Mouse (Mus musculus) heart, postnatal 0 days (tissue): Measurements from ENCODE around the gene Mmp21. TPM values are rescaled to one million over a fixed set of nuclear protein-coding genes. Genes with fewer than 3 reads are reported as not detected.

Experiments
- ATAC-seq: fragments of 200-750 bp; cut with Nextera tagmentation; 2 replicates; pipeline ENCODE4 v1.8.0; 2017; ENCODE audit warnings: low read depth, moderate number of reproducible peaks, moderate library complexity; ENCODE audit not compliant: insufficient read depth
- DNase-seq: peaks from one replicate; pipeline ENCODE4 v3.0.0-alpha.2; 2016; ENCODE audit warnings: low spot score
- H3K27ac ChIP-seq: fragments of 300-500 bp; sonication (generic); 2 replicates; pipeline ENCODE4 v1.5.1; 2014; ENCODE audit warnings: low read depth, mild to moderate bottlenecking
- H3K27me3 ChIP-seq: fragments of 300-500 bp; sonication (generic); 2 replicates; pipeline ENCODE4 v1.6.1; 2014; ENCODE audit warnings: low read length, mixed read lengths; ENCODE audit not compliant: control insufficient read depth, insufficient read depth
- H3K36me3 ChIP-seq: fragments of 300-500 bp; sonication (generic); replicated peaks from 2 replicates; pipeline ENCODE4 v1.6.1; 2014; ENCODE audit warnings: low read length, mixed read lengths; ENCODE audit not compliant: control insufficient read depth, insufficient read depth
- H3K4me1 ChIP-seq: fragments of 300-500 bp; sonication (generic); 2 replicates; pipeline ENCODE4 v1.6.1; 2014; ENCODE audit warnings: antibody characterized with exemption; ENCODE audit not compliant: control insufficient read depth, insufficient read depth
- H3K4me2 ChIP-seq: fragments of 300-500 bp; sonication (generic); 2 replicates; pipeline ENCODE4 v1.6.1; 2014; ENCODE audit warnings: low read depth, mild to moderate bottlenecking, low read length, moderate library complexity
- H3K4me3 ChIP-seq: fragments of 300-500 bp; sonication (generic); 2 replicates; pipeline ENCODE4 v1.5.1; 2014; ENCODE audit warnings: low read depth, low read length
- H3K9ac ChIP-seq: fragments of 300-500 bp; sonication (generic); replicated peaks from 2 replicates; pipeline ENCODE4 v1.6.1; 2014; ENCODE audit warnings: low read depth, low read length, mixed read lengths
- H3K9me3 ChIP-seq: fragments of 300-500 bp; sonication (generic); replicated peaks from 2 replicates; pipeline ENCODE4 v1.6.1; 2016; ENCODE audit warnings: low read length; ENCODE audit not compliant: control insufficient read depth
- CTCF ChIP-seq: IDR thresholded peaks from 2 replicates; pipeline ENCODE4 v1.5.1; 2016; ENCODE audit warnings: antibody characterized with exemption, control low read depth, low read depth
- EP300 ChIP-seq: IDR thresholded peaks from 2 replicates; pipeline ENCODE4 v1.6.1; 2016; ENCODE audit warnings: antibody characterized with exemption, low read depth
- WGBS: fragments of 180-500 bp; shearing (Covaris S2); extraction: QIAGEN DNeasy Blood & Tissue Kit; methylation state at CpG from one replicate; pipeline ENCODE4 v1.1.7; 2014; 5-methylcytosine and 5-hydroxymethylcytosine counted together
- polyA plus RNA-seq: library from polyadenylated mRNA; unstranded; fragments of >200 nt; fragmentation: Nextera tagmentation; extraction: Ambion mirVana; gene quantifications from 2 replicates; pipeline ENCODE4 v1.2.1, GENCODE M21; 2015
- total RNA-seq: library from RNA; depleted of rRNA; stranded (reverse); fragments of >200 nt; gene quantifications from 2 replicates; pipeline ENCODE4 v1.2.3, GENCODE M21; 2014; ENCODE audit warnings: low replicate concordance; rRNA removed

Mmp21 gene
- total RNA-seq (not detected in 2 replicates), polyA plus RNA-seq (not detected in 2 replicates)

DNA sequence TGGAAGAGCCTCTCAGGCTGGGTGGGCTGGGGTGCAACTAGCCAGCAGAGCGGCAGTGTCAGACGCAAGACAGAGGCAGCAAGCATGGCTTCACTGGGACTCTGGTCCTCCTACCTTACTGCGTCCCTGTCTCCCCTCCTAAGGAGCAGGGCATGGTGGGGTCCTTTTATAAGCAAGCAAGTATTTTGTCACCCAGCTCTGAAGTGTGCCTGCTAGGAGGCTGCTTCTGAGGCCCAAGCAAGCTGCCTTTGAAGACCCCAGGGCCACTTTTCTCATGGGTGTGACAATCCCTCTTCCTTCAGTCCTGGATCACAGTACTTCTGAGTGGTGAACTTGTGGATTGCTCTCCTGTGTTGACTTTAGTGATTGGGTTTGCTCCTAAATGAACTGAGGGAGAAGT lies at the start of gene Mmp21:
Gene Mmp21 (minus strand): TSS at position 101 of the 400 bp plus-strand sequence.
- no peaks in the 10 kb centered on the region for H3K27me3 ChIP-seq
- ATAC-seq (no peak), DNase-seq (no peak)
- H3K27ac ChIP-seq, result no peak within 1 kb of the TSS
- H3K4me1 ChIP-seq, result peaks cover 4% of the 10 kb centered on the region; the same call in 1 of the 2 replicates
- no peak within 1 kb of the TSS for H3K4me2 ChIP-seq
- WGBS, result 85% methylated on average over 3 of the region's 3 CpGs
- H3K36me3 ChIP-seq, result no peaks in the 10 kb centered on the region
- TF ChIP-seq EP300, result no peak
- no peak for TF ChIP-seq CTCF
- no peaks in the 10 kb centered on the region for H3K9me3 ChIP-seq
- no peak within 1 kb of the TSS for H3K9ac ChIP-seq
- no peak within 1 kb of the TSS for H3K4me3 ChIP-seq

DNA sequence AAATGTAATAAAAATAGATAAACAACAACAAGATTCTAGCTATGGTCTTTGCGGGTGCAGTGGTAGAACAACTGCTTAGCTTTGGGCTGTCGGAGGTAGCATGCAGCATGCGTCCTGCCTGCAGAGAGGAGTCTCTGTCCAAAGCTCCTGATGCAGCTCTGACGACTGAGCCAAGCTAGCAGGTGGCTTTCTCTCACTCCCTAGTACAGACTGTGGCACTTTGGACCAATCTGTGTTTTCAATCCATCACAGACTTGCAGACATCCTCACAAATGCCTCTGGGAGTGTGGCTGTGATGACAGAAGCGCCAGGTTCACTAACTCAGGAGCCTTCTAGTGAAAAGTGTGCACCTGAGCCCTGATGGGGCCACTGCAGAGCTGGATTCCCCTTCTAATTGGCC lies 49.5 kb upstream of the Mmp21 start:
- peak; percentile 4 for DNase-seq
- no peak overlapping the region for H3K9ac ChIP-seq
- TF ChIP-seq EP300 (no peak), CTCF (no peak)
- no peak overlapping the region; the same call in 1 of the 2 replicates for H3K27ac ChIP-seq
- no peak overlapping the region for H3K4me2 ChIP-seq
- H3K4me3 ChIP-seq, result no peak overlapping the region
- H3K36me3 ChIP-seq, result peaks cover 23% of the 10 kb centered on the region
- 75% methylated on average over 5 of the region's 5 CpGs for WGBS
- no peaks in the 10 kb centered on the region for H3K27me3 ChIP-seq
- peaks cover 27% of the 10 kb centered on the region for H3K4me1 ChIP-seq
- H3K9me3 ChIP-seq, result no peaks in the 10 kb centered on the region
- ATAC-seq, result no peak

- Histone ChIP-seq H3K9ac (no peak overlapping the region), H3K36me3 (peaks cover 37% of the 10 kb centered on the region), H3K9me3 (no peaks in the 10 kb centered on the region), H3K4me1 (peaks cover 20% of the 10 kb centered on the region), H3K4me3 (no peak overlapping the region), H3K4me2 (no peak overlapping the region), H3K27ac (peak overlapping the region; percentile 10; the same call in 1 of the 2 replicates), H3K27me3 (no peaks in the 10 kb centered on the region)
- no peak for TF ChIP-seq CTCF
- no peak for TF ChIP-seq EP300
- ATAC-seq (no peak), DNase-seq (peak; percentile 5)
- 52% methylated on average over 6 of the region's 6 CpGs for WGBS
These were observed 47.2 kb upstream of the Mmp21 start for GRCm38 (mm10) chr7:133727027-133727426.

DNA sequence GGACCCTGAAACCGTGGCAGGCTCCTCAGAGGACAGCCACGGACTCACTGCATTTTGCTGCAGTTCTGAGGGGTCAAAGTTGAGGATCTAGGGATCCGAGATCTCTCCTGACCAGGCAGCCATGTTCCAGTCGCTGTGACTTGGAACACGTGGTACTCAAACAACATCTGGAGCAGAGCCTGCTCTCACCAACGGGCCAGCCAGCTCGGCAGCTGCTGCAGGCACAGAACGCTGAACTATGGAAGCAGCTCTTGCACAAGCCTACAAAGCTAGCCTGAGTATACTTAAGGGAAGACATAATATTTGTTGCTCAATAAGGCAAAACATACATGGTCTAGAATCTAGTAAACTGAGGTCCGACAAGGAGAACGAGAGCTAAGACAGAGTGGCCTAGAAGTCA lies 45.7 kb upstream of the Mmp21 start:
- no peak overlapping the region for H3K4me2 ChIP-seq
- H3K27ac ChIP-seq, result no peak overlapping the region
- DNase-seq (peak; percentile 2), ATAC-seq (no peak)
- TF ChIP-seq CTCF (no peak), EP300 (no peak)
- H3K4me3 ChIP-seq, result no peak overlapping the region
- no peaks in the 10 kb centered on the region for H3K27me3 ChIP-seq
- WGBS, result 81% methylated on average over 10 of the region's 10 CpGs
- H3K4me1 ChIP-seq, result peaks cover 10% of the 10 kb centered on the region
- H3K9ac ChIP-seq, result no peak overlapping the region
- no peaks in the 10 kb centered on the region for H3K9me3 ChIP-seq
- peaks cover 51% of the 10 kb centered on the region for H3K36me3 ChIP-seq

GRCm38 (mm10) chr7:133724844-133725243 lies 45.0 kb upstream of the Mmp21 start:
- no peak overlapping the region for H3K27ac ChIP-seq
- DNase-seq, result no peak
- no peak for ATAC-seq
- TF ChIP-seq EP300 (no peak), CTCF (no peak)
- no peak overlapping the region for H3K9ac ChIP-seq
- WGBS, result 74% methylated on average over 10 of the region's 10 CpGs
- H3K27me3 ChIP-seq, result no peaks in the 10 kb centered on the region
- peaks cover 58% of the 10 kb centered on the region for H3K36me3 ChIP-seq
- H3K4me2 ChIP-seq, result no peak overlapping the region
- H3K4me1 ChIP-seq, result peaks cover 4% of the 10 kb centered on the region
- no peaks in the 10 kb centered on the region for H3K9me3 ChIP-seq
- no peak overlapping the region for H3K4me3 ChIP-seq

DNA sequence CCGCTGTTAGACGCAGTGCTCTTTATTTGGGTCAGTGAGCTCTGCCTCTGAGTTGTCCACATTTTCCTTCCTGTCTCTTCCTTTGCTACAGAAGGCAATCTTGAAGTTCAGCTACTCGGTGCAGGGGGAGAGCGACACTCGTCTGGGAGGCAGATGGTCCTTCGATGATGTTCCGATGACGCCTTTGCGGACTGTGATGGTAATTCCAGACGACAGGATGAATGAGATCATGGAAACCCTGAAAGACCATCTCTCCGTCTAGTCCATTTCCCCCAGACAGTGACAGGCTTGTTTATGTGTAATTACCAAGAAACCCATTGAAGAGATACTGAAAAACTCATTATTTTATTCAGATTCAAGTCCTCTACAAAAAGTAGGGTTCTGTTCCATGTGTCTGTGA lies 40.8 kb upstream of the Mmp21 start:
- DNase-seq, result no peak
- Histone ChIP-seq H3K4me2 (no peak overlapping the region), H3K4me3 (no peak overlapping the region), H3K36me3 (peaks cover 98% of the 10 kb centered on the region), H3K9ac (no peak overlapping the region), H3K4me1 (no peaks in the 10 kb centered on the region), H3K9me3 (no peaks in the 10 kb centered on the region), H3K27me3 (no peaks in the 10 kb centered on the region), H3K27ac (no peak overlapping the region)
- ATAC-seq, result no peak
- TF ChIP-seq CTCF (no peak), EP300 (no peak)
- 67% methylated on average over 11 of the region's 11 CpGs for WGBS
